Mouse (Mus musculus) midbrain, embryonic 13.5 days (tissue): ENCODE results near the gene Olfr291. TPM values are rescaled to one million over a fixed set of nuclear protein-coding genes. Genes with fewer than 3 reads are reported as not detected.

Experiments
- ATAC-seq: fragments of 200-750 bp; cut with Nextera tagmentation; 2 replicates; pipeline ENCODE4 v1.8.0; 2017; ENCODE audit warnings: mild to moderate bottlenecking, moderate TSS enrichment, moderate library complexity
- H3K27ac ChIP-seq: fragments of 300-500 bp; sonication (generic); 2 replicates; pipeline ENCODE4 v1.5.1; 2015; ENCODE audit warnings: inconsistent platforms, mild to moderate bottlenecking, moderate library complexity
- H3K27me3 ChIP-seq: fragments of 300-500 bp; sonication (generic); 2 replicates; pipeline ENCODE4 v1.6.1; 2015; ENCODE audit warnings: mild to moderate bottlenecking, inconsistent platforms
- H3K36me3 ChIP-seq: fragments of 300-500 bp; sonication (generic); 2 replicates; pipeline ENCODE4 v1.6.1; 2015; ENCODE audit warnings: mild to moderate bottlenecking, inconsistent platforms
- H3K4me1 ChIP-seq: fragments of 300-500 bp; sonication (generic); replicated peaks from 2 replicates; pipeline ENCODE4 v1.6.1; 2015; ENCODE audit warnings: inconsistent platforms
- H3K4me2 ChIP-seq: fragments of 300-500 bp; sonication (generic); replicated peaks from 2 replicates; pipeline ENCODE4 v1.6.1; 2015; ENCODE audit warnings: moderate library complexity, mild to moderate bottlenecking, inconsistent platforms
- H3K4me3 ChIP-seq: fragments of 300-500 bp; sonication (generic); replicated peaks from 2 replicates; pipeline ENCODE4 v1.5.1; 2015; ENCODE audit warnings: mild to moderate bottlenecking, inconsistent platforms
- H3K9ac ChIP-seq: fragments of 300-500 bp; sonication (generic); replicated peaks from 2 replicates; pipeline ENCODE4 v1.6.1; 2015; ENCODE audit warnings: mild to moderate bottlenecking, inconsistent platforms
- H3K9me3 ChIP-seq: fragments of 300-500 bp; sonication (generic); 2 replicates; pipeline ENCODE4 v1.6.1; 2016; ENCODE audit warnings: mild to moderate bottlenecking, inconsistent platforms
- WGBS: fragments of 180-500 bp; shearing (Covaris S2); methylation state at CpG from one replicate; pipeline ENCODE4 v1.1.7; 2015; 5-methylcytosine and 5-hydroxymethylcytosine counted together
- polyA plus RNA-seq: library from polyadenylated mRNA; unstranded; fragments of >200 nt; fragmentation: Nextera tagmentation; extraction: Ambion mirVana; gene quantifications from 2 replicates; pipeline ENCODE4 v1.2.1, GENCODE M21; 2015

Gene Olfr291
- polyA plus RNA-seq: not detected in 2 replicates

DNA sequence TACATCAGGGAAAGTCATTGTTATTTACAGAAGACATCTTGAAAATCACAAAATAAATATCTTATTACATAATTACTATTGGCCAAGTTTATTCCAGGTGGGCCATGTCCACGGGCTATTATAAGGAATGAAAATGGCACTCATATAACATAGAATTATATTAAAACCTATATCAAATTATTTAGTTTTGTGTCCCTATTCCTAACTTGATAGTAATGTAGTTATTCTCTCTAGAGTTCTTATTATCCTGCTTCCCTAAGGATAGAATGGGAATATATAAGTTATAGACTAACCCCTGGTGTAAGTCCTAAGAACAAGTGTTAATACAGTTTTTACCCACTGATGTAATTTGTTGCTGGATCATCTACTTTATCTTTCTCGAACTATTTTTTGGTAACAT, at the start of gene Olfr291:
Olfr291 (plus strand) TSS at position 301 of the 400 bp plus-strand sequence.
- no peak within 1 kb of the TSS for H3K4me3 ChIP-seq
- no peaks in the 10 kb centered on the region for H3K36me3 ChIP-seq
- WGBS: 84% methylated on average over 2 of the region's 2 CpGs
- no peaks in the 10 kb centered on the region for H3K4me1 ChIP-seq
- no peak within 1 kb of the TSS for H3K9ac ChIP-seq
- no peak within 1 kb of the TSS for H3K27ac ChIP-seq
- no peak for ATAC-seq
- H3K4me2 ChIP-seq: no peak within 1 kb of the TSS
- H3K9me3 ChIP-seq: no peaks in the 10 kb centered on the region
- no peaks in the 10 kb centered on the region for H3K27me3 ChIP-seq

DNA sequence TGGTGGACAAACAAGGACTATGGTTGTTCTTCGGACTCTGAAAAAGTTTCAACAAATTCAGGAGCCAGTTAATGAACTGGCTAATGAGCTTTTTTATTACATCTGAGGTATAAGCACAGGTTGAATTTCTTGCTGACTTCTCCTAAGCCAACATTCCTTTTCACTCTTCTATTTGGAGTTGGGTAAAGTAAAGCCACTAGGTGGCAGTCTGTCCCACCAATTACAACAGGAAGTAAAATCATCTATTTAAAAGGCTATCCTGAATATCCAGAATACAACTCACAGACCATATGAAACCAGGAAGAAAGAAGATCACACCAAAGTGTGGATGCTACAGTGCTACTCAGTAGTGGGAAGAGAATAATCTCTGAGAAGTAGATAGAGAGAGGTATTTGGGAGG, 48.1 kb upstream of the Olfr291 start:
- H3K9me3 ChIP-seq: no peaks in the 10 kb centered on the region
- H3K27me3 ChIP-seq: no peaks in the 10 kb centered on the region
- no peak for ATAC-seq
- H3K4me1 ChIP-seq: no peaks in the 10 kb centered on the region
- H3K36me3 ChIP-seq: no peaks in the 10 kb centered on the region
- 46% methylated on average over 1 of the region's 1 CpGs for WGBS
- no peak overlapping the region for H3K4me2 ChIP-seq
- H3K4me3 ChIP-seq: no peak overlapping the region
- H3K27ac ChIP-seq: no peak overlapping the region
- no peak overlapping the region for H3K9ac ChIP-seq

- Histone ChIP-seq H3K36me3 (no peaks in the 10 kb centered on the region), H3K27ac (no peak overlapping the region), H3K4me3 (no peak overlapping the region), H3K4me2 (no peak overlapping the region), H3K9ac (no peak overlapping the region), H3K4me1 (no peaks in the 10 kb centered on the region), H3K27me3 (no peaks in the 10 kb centered on the region), H3K9me3 (no peaks in the 10 kb centered on the region)
- 81% methylated on average over 4 of the region's 4 CpGs for WGBS
- no peak for ATAC-seq
Measured at GRCm38 (mm10) chr7:84806159-84806558, 47.2 kb upstream of the Olfr291 start.

GRCm38 (mm10) chr7:84884530-84884929, 31.2 kb downstream of the Olfr291 start:
- H3K27me3 ChIP-seq: no peaks in the 10 kb centered on the region
- H3K4me2 ChIP-seq: no peak overlapping the region
- H3K36me3 ChIP-seq: no peaks in the 10 kb centered on the region
- no peak for ATAC-seq
- no peak overlapping the region for H3K9ac ChIP-seq
- WGBS: 74% methylated on average over 1 of the region's 1 CpGs
- H3K4me3 ChIP-seq: no peak overlapping the region
- no peaks in the 10 kb centered on the region for H3K4me1 ChIP-seq
- no peak overlapping the region for H3K27ac ChIP-seq
- H3K9me3 ChIP-seq: 0 out of 2 replicates have a peak, but pooled peaks cover 3% of the 10 kb centered on the region

Other genes with a start within 250 kb of the Olfr291 start
- 4.9 and 5.6 TPM in 2 replicates for gene Fah, start 246.8 kb upstream of the Olfr291 start, polyA plus RNA-seq
- 213 and 232 TPM in 2 replicates for gene Zfand6, start 163.6 kb upstream of the Olfr291 start, polyA plus RNA-seq
- not detected in 2 replicates for gene Vmn2r65, start 110.6 kb downstream of the Olfr291 start, polyA plus RNA-seq
- not detected in 2 replicates for gene Vmn2r66, start 158.7 kb downstream of the Olfr291 start, polyA plus RNA-seq